Mouse (Mus musculus) small intestine, adult 10 weeks (tissue): Measurements from ENCODE around the gene Olfm3. TPM values are rescaled to one million over a fixed set of nuclear protein-coding genes. Genes with fewer than 3 reads are reported as not detected.

ENCODE experiments used
- polyA plus RNA-seq: library from polyadenylated mRNA; stranded (reverse); fragments of 350-450 nt; fragmentation: Illumina TruSeq; extraction: RNeasy Lipid Tissue Mini Kit (QIAGEN cat#74804); gene quantifications from one replicate; pipeline ENCODE4 v1.2.3, GENCODE M21; 2014; ENCODE audit warnings: low replicate concordance

The Olfm3 gene
- not detected for polyA plus RNA-seq

DNA sequence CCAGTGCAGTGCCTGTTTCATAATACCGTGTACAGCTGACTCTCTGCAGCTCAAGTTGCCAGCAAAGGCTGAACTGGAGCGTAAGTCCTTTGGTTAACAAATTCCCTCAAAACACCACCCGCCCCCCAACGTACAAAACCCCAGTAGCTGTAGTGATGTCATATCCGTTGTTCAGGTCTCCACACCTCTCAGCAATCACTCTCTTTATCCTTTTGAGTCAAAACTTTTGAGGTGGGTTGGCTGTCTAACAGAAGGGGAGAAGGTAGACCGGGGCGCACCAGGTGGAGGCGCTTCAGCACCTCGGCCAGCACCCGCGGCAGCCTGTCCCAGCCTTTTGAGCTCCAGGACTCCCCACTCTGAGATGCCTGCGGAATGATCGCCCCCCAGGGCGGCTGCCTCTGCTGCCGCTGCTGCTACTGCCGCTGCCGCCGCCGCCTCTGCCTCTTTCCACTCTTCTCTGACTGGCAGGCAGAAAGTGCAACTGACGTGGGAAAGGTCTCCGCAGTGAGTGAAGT, at the start of gene Olfm3:
Gene Olfm3 (plus strand): TSS at position 155 of the 515 bp plus-strand sequence.

